Mouse (Mus musculus) urinary bladder, postnatal 10 days (tissue): ENCODE measurements around the gene Kdm4c.
"Not testable (repeated sequence)": the region's sequence is repeated elsewhere in the genome, so short reads cannot be mapped to it uniquely, and the experiment has no call there.

Source experiments
- DNase-seq: peaks from one replicate; pipeline ENCODE4 v3.0.0; 2022; ENCODE audit warnings: low spot score

The Kdm4c gene

GRCm38 (mm10) chr4:74311135-74311534 lies 68.8 kb downstream of the Kdm4c start:
- no peak for DNase-seq

- no peak for DNase-seq
These were observed 70.6 kb downstream of the Kdm4c start for GRCm38 (mm10) chr4:74312858-74313257.

GRCm38 (mm10) chr4:74315388-74315787 lies 73.1 kb downstream of the Kdm4c start:
- DNase-seq: no peak

GRCm38 (mm10) chr4:74319313-74319712 lies 77.0 kb downstream of the Kdm4c start:
- no peak for DNase-seq

- DNase-seq: no peak
These were observed 115.2 kb downstream of the Kdm4c start for GRCm38 (mm10) chr4:74357479-74357878.

- no peak for DNase-seq
These were observed 118.0 kb downstream of the Kdm4c start for GRCm38 (mm10) chr4:74360274-74360673.

GRCm38 (mm10) chr4:74386583-74386982 lies 144.3 kb downstream of the Kdm4c start:
- DNase-seq: no peak

GRCm38 (mm10) chr4:74393162-74393561 lies 150.9 kb downstream of the Kdm4c start:
- DNase-seq: no peak

- DNase-seq: no peak
These were observed 154.3 kb downstream of the Kdm4c start for GRCm38 (mm10) chr4:74396562-74396961.

- not testable (repeated sequence) for DNase-seq
These were observed 159.5 kb downstream of the Kdm4c start for GRCm38 (mm10) chr4:74401617-74402313.

- DNase-seq: no peak
These were observed 166.4 kb downstream of the Kdm4c start for GRCm38 (mm10) chr4:74408731-74409130.

- DNase-seq: no peak
These were observed 177.5 kb downstream of the Kdm4c start for GRCm38 (mm10) chr4:74419794-74420193.
